Mouse (Mus musculus) limb, embryonic 13.5 days (tissue): ENCODE data around the gene Cd5. TPM values are rescaled to one million over a fixed set of nuclear protein-coding genes. Genes with fewer than 3 reads are reported as not detected.

Source experiments
- ATAC-seq: fragments of 200-750 bp; cut with Nextera tagmentation; 2 replicates; pipeline ENCODE4 v1.8.0; 2017; ENCODE audit warnings: low read depth, moderate number of reproducible peaks, moderate TSS enrichment; ENCODE audit not compliant: low FRiP score
- H3K27ac ChIP-seq: fragments of 300-500 bp; sonication (generic); 2 replicates; pipeline ENCODE4 v1.5.1; 2015; ENCODE audit warnings: inconsistent platforms, mild to moderate bottlenecking, moderate library complexity
- H3K27me3 ChIP-seq: fragments of 300-500 bp; sonication (generic); 2 replicates; pipeline ENCODE4 v1.6.1; 2015; ENCODE audit warnings: mild to moderate bottlenecking, inconsistent platforms
- H3K36me3 ChIP-seq: fragments of 300-500 bp; sonication (generic); 2 replicates; pipeline ENCODE4 v1.6.1; 2015; ENCODE audit warnings: inconsistent platforms, mild to moderate bottlenecking, moderate library complexity
- H3K4me1 ChIP-seq: fragments of 300-500 bp; sonication (generic); 2 replicates; pipeline ENCODE4 v1.6.1; 2015; ENCODE audit warnings: inconsistent platforms
- H3K4me2 ChIP-seq: fragments of 300-500 bp; sonication (generic); replicated peaks from 2 replicates; pipeline ENCODE4 v1.6.1; 2015; ENCODE audit warnings: inconsistent platforms, mild to moderate bottlenecking, moderate library complexity
- H3K4me3 ChIP-seq: fragments of 300-500 bp; sonication (generic); 2 replicates; pipeline ENCODE4 v1.5.1; 2015; ENCODE audit warnings: moderate library complexity, mild to moderate bottlenecking, inconsistent platforms
- H3K9ac ChIP-seq: fragments of 300-500 bp; sonication (generic); 2 replicates; pipeline ENCODE4 v1.6.1; 2015; ENCODE audit warnings: mild to moderate bottlenecking, inconsistent platforms
- H3K9me3 ChIP-seq: fragments of 300-500 bp; sonication (generic); 2 replicates; pipeline ENCODE4 v1.6.1; 2016; ENCODE audit warnings: inconsistent platforms
- WGBS: fragments of 180-500 bp; shearing (Covaris S2); methylation state at CpG from one replicate; pipeline ENCODE4 v1.1.7; 2015; 5-methylcytosine and 5-hydroxymethylcytosine counted together
- polyA plus RNA-seq: library from polyadenylated mRNA; unstranded; fragments of >200 nt; fragmentation: Nextera tagmentation; extraction: Ambion mirVana; gene quantifications from 2 replicates; pipeline ENCODE4 v1.2.1, GENCODE M21; 2015

The Cd5 gene
- polyA plus RNA-seq, 1 experiment from 2014 or later, result 0.08 TPM

GRCm38 (mm10) chr19:10738038-10738437, 764 bp downstream of the Cd5 start:
- 93% methylated on average over 6 of the region's 6 CpGs for WGBS
- H3K9ac ChIP-seq, result no peak overlapping the region
- H3K4me1 ChIP-seq, result 0 out of 2 replicates have a peak, but pooled peaks cover 8% of the 10 kb centered on the region
- H3K9me3 ChIP-seq, result no peaks in the 10 kb centered on the region
- H3K27ac ChIP-seq, result no peak overlapping the region
- H3K36me3 ChIP-seq, result no peaks in the 10 kb centered on the region
- no peaks in the 10 kb centered on the region for H3K27me3 ChIP-seq
- no peak for ATAC-seq
- H3K4me2 ChIP-seq, result no peak overlapping the region
- no peak overlapping the region for H3K4me3 ChIP-seq

- H3K4me2 ChIP-seq, result no peak overlapping the region
- 94% methylated on average over 7 of the region's 7 CpGs for WGBS
- no peak for ATAC-seq
Measured at GRCm38 (mm10) chr19:10735861-10736260, 2.9 kb downstream of the Cd5 start.

GRCm38 (mm10) chr19:10735061-10735460, 3.7 kb downstream of the Cd5 start:
- Histone ChIP-seq H3K9ac (no peak overlapping the region), H3K27me3 (no peaks in the 10 kb centered on the region), H3K36me3 (no peaks in the 10 kb centered on the region), H3K4me2 (no peak overlapping the region), H3K4me3 (no peak overlapping the region), H3K27ac (no peak overlapping the region), H3K9me3 (no peaks in the 10 kb centered on the region), H3K4me1 (0 out of 2 replicates have a peak, but pooled peaks cover 6% of the 10 kb centered on the region)
- WGBS, result 79% methylated on average over 3 of the region's 3 CpGs
- no peak for ATAC-seq

More at GRCm38 (mm10) chr19:10735861-10736260, 2.9 kb downstream of the Cd5 start:
- H3K9ac ChIP-seq, result no peak overlapping the region
- no peaks in the 10 kb centered on the region for H3K27me3 ChIP-seq
- no peaks in the 10 kb centered on the region for H3K9me3 ChIP-seq
- 0 out of 2 replicates have a peak, but pooled peaks cover 8% of the 10 kb centered on the region for H3K4me1 ChIP-seq
- no peaks in the 10 kb centered on the region for H3K36me3 ChIP-seq
- H3K4me3 ChIP-seq, result no peak overlapping the region
- H3K27ac ChIP-seq, result no peak overlapping the region

GRCm38 (mm10) chr19:10734554-10734953, 4.2 kb downstream of the Cd5 start:
- ATAC-seq, result 0 out of 2 replicates have a peak, but pooled peaks have one; percentile 15
- WGBS, result 76% methylated on average over 7 of the region's 7 CpGs
- Histone ChIP-seq H3K4me1 (0 out of 2 replicates have a peak, but pooled peaks cover 6% of the 10 kb centered on the region), H3K9ac (no peak overlapping the region), H3K27ac (no peak overlapping the region), H3K36me3 (no peaks in the 10 kb centered on the region), H3K9me3 (no peaks in the 10 kb centered on the region), H3K27me3 (no peaks in the 10 kb centered on the region), H3K4me3 (no peak overlapping the region), H3K4me2 (no peak overlapping the region)

- Histone ChIP-seq H3K4me3 (no peak overlapping the region), H3K9ac (no peak overlapping the region), H3K4me2 (no peak overlapping the region), H3K27ac (no peak overlapping the region; the same call in 1 of the 2 replicates), H3K4me1 (0 out of 2 replicates have a peak, but pooled peaks cover 6% of the 10 kb centered on the region), H3K9me3 (no peaks in the 10 kb centered on the region), H3K36me3 (no peaks in the 10 kb centered on the region), H3K27me3 (no peaks in the 10 kb centered on the region)
- ATAC-seq, result no peak
- 65% methylated on average over 10 of the region's 10 CpGs for WGBS
Measured at GRCm38 (mm10) chr19:10733501-10734127, 5.2 kb downstream of the Cd5 start.

GRCm38 (mm10) chr19:10732741-10733140, 6.1 kb downstream of the Cd5 start:
- no peak overlapping the region for H3K4me2 ChIP-seq
- no peaks in the 10 kb centered on the region for H3K9me3 ChIP-seq
- H3K4me3 ChIP-seq, result no peak overlapping the region
- ATAC-seq, result no peak
- 96% methylated on average over 7 of the region's 7 CpGs for WGBS
- no peak overlapping the region for H3K9ac ChIP-seq
- no peak overlapping the region for H3K27ac ChIP-seq
- H3K4me1 ChIP-seq, result 0 out of 2 replicates have a peak, but pooled peaks cover 6% of the 10 kb centered on the region
- H3K36me3 ChIP-seq, result no peaks in the 10 kb centered on the region
- H3K27me3 ChIP-seq, result no peaks in the 10 kb centered on the region

- Histone ChIP-seq H3K9ac (no peak overlapping the region), H3K9me3 (no peaks in the 10 kb centered on the region), H3K27me3 (no peaks in the 10 kb centered on the region), H3K36me3 (no peaks in the 10 kb centered on the region), H3K4me2 (no peak overlapping the region), H3K4me1 (0 out of 2 replicates have a peak, but pooled peaks cover 6% of the 10 kb centered on the region), H3K4me3 (no peak overlapping the region), H3K27ac (no peak overlapping the region)
- ATAC-seq, result no peak
- 90% methylated on average over 7 of the region's 7 CpGs for WGBS
Measured at GRCm38 (mm10) chr19:10731975-10732374, 6.8 kb downstream of the Cd5 start.

- no peak for ATAC-seq
Measured at GRCm38 (mm10) chr19:10730469-10730868, 8.3 kb downstream of the Cd5 start.

GRCm38 (mm10) chr19:10729889-10730288, 8.9 kb downstream of the Cd5 start:
- no peak overlapping the region for H3K9ac ChIP-seq
- H3K4me2 ChIP-seq, result no peak overlapping the region
- no peak for ATAC-seq
- H3K4me1 ChIP-seq, result 0 out of 2 replicates have a peak, but pooled peaks cover 6% of the 10 kb centered on the region
- WGBS, result 85% methylated on average over 10 of the region's 10 CpGs
- H3K27ac ChIP-seq, result no peak overlapping the region
- no peak overlapping the region for H3K4me3 ChIP-seq
- no peaks in the 10 kb centered on the region for H3K9me3 ChIP-seq
- no peaks in the 10 kb centered on the region for H3K27me3 ChIP-seq
- H3K36me3 ChIP-seq, result no peaks in the 10 kb centered on the region

More at GRCm38 (mm10) chr19:10730469-10730868, 8.3 kb downstream of the Cd5 start:
- WGBS, result 81% methylated on average over 5 of the region's 5 CpGs
- H3K36me3 ChIP-seq, result no peaks in the 10 kb centered on the region
- H3K27ac ChIP-seq, result no peak overlapping the region
- H3K4me2 ChIP-seq, result no peak overlapping the region
- 0 out of 2 replicates have a peak, but pooled peaks cover 6% of the 10 kb centered on the region for H3K4me1 ChIP-seq
- no peak overlapping the region for H3K4me3 ChIP-seq
- no peaks in the 10 kb centered on the region for H3K27me3 ChIP-seq
- no peak overlapping the region for H3K9ac ChIP-seq
- H3K9me3 ChIP-seq, result no peaks in the 10 kb centered on the region

GRCm38 (mm10) chr19:10724629-10725363, 14.0 kb downstream of the Cd5 start:
- H3K9me3 ChIP-seq, result no peaks in the 10 kb centered on the region
- H3K4me3 ChIP-seq, result no peak overlapping the region
- no peaks in the 10 kb centered on the region for H3K27me3 ChIP-seq
- ATAC-seq, result no peak
- no peak overlapping the region for H3K27ac ChIP-seq
- peaks cover 24% of the 10 kb centered on the region for H3K4me1 ChIP-seq
- no peaks in the 10 kb centered on the region for H3K36me3 ChIP-seq
- no peak overlapping the region for H3K9ac ChIP-seq
- WGBS, result 79% methylated on average over 13 of the region's 13 CpGs
- H3K4me2 ChIP-seq, result no peak overlapping the region

GRCm38 (mm10) chr19:10723649-10724048, 15.2 kb downstream of the Cd5 start:
- H3K27me3 ChIP-seq, result no peaks in the 10 kb centered on the region
- no peak overlapping the region for H3K4me3 ChIP-seq
- no peaks in the 10 kb centered on the region for H3K36me3 ChIP-seq
- H3K4me1 ChIP-seq, result peaks cover 28% of the 10 kb centered on the region
- H3K27ac ChIP-seq, result no peak overlapping the region
- H3K9me3 ChIP-seq, result no peaks in the 10 kb centered on the region
- WGBS, result 27% methylated on average over 5 of the region's 5 CpGs
- H3K9ac ChIP-seq, result no peak overlapping the region
- ATAC-seq, result peak; percentile 30; the same call in 1 of the 2 replicates
- H3K4me2 ChIP-seq, result no peak overlapping the region

- no peaks in the 10 kb centered on the region for H3K36me3 ChIP-seq
- 17% methylated on average over 13 of the region's 13 CpGs for WGBS
- H3K4me2 ChIP-seq, result no peak overlapping the region
- H3K4me1 ChIP-seq, result peaks cover 28% of the 10 kb centered on the region
- no peak overlapping the region for H3K4me3 ChIP-seq
- H3K27ac ChIP-seq, result no peak overlapping the region
- H3K9me3 ChIP-seq, result no peaks in the 10 kb centered on the region
- H3K9ac ChIP-seq, result no peak overlapping the region
- no peaks in the 10 kb centered on the region for H3K27me3 ChIP-seq
- no peak for ATAC-seq
Measured at GRCm38 (mm10) chr19:10723084-10723483, 15.7 kb downstream of the Cd5 start.
